Mouse (Mus musculus) midbrain, embryonic 12.5 days (tissue): ENCODE results near the gene 4933407L21Rik. TPM values are rescaled to one million over a fixed set of nuclear protein-coding genes. Genes with fewer than 3 reads are reported as not detected.
A peak's percentile ranks its signal among the peaks of the same experiment; 100 is the strongest.

Experiments used
- ATAC-seq: fragments of 200-750 bp; cut with Nextera tagmentation; 2 replicates; pipeline ENCODE4 v1.8.0; 2017; ENCODE audit warnings: low read depth, moderate TSS enrichment, moderate library complexity; ENCODE audit not compliant: low FRiP score
- H3K27ac ChIP-seq: fragments of 300-500 bp; sonication (generic); replicated peaks from 2 replicates; pipeline ENCODE4 v1.5.1; 2016; ENCODE audit warnings: mild to moderate bottlenecking
- H3K27me3 ChIP-seq: fragments of 300-500 bp; sonication (generic); 2 replicates; pipeline ENCODE4 v1.6.1; 2016; ENCODE audit warnings: mild to moderate bottlenecking
- H3K36me3 ChIP-seq: fragments of 300-500 bp; sonication (generic); 2 replicates; pipeline ENCODE4 v1.6.1; 2016
- H3K4me1 ChIP-seq: fragments of 300-500 bp; sonication (generic); 2 replicates; pipeline ENCODE4 v1.6.1; 2016
- H3K4me2 ChIP-seq: fragments of 300-500 bp; sonication (generic); replicated peaks from 2 replicates; pipeline ENCODE4 v1.6.1; 2016; ENCODE audit warnings: mild to moderate bottlenecking, moderate library complexity
- H3K4me3 ChIP-seq: fragments of 300-500 bp; sonication (generic); 2 replicates; pipeline ENCODE4 v1.5.1; 2016; ENCODE audit warnings: mild to moderate bottlenecking
- H3K9ac ChIP-seq: fragments of 300-500 bp; sonication (generic); replicated peaks from 2 replicates; pipeline ENCODE4 v1.6.1; 2016; ENCODE audit warnings: mild to moderate bottlenecking, moderate library complexity
- H3K9me3 ChIP-seq: fragments of 300-500 bp; sonication (generic); 2 replicates; pipeline ENCODE4 v1.6.1; 2016; ENCODE audit warnings: mild to moderate bottlenecking
- WGBS: fragments of 180-500 bp; shearing (Covaris S2); methylation state at CpG from one replicate; pipeline ENCODE4 v1.1.7; 2016; 5-methylcytosine and 5-hydroxymethylcytosine counted together
- polyA plus RNA-seq: library from polyadenylated mRNA; unstranded; fragments of >200 nt; fragmentation: Nextera tagmentation; extraction: Ambion mirVana; gene quantifications from 2 replicates; pipeline ENCODE4 v1.2.1, GENCODE M21; 2016

Gene 4933407L21Rik
- polyA plus RNA-seq, 1 experiment from 2014 or later = 3.0 TPM

GRCm38 (mm10) chr1:85937323-85937722, 9.0 kb downstream of the 4933407L21Rik start:
- no peak for ATAC-seq
- Histone ChIP-seq H3K4me3 (no peak overlapping the region), H3K4me1 (peaks cover 22% of the 10 kb centered on the region), H3K27me3 (0 out of 2 replicates have a peak, but pooled peaks cover 4% of the 10 kb centered on the region), H3K9ac (no peak overlapping the region), H3K36me3 (no peaks in the 10 kb centered on the region), H3K27ac (no peak overlapping the region), H3K4me2 (no peak overlapping the region), H3K9me3 (no peaks in the 10 kb centered on the region)
- 78% methylated on average over 1 of the region's 1 CpGs for WGBS

- H3K36me3 ChIP-seq = no peaks in the 10 kb centered on the region
- WGBS = 86% methylated on average over 8 of the region's 8 CpGs
- ATAC-seq = no peak
Measured at GRCm38 (mm10) chr1:85942318-85942717, 14.0 kb downstream of the 4933407L21Rik start.

GRCm38 (mm10) chr1:85949085-85949684, 20.9 kb downstream of the 4933407L21Rik start:
- Histone ChIP-seq H3K4me3 (no peak overlapping the region), H3K9me3 (0 out of 2 replicates have a peak, but pooled peaks cover 6% of the 10 kb centered on the region), H3K9ac (no peak overlapping the region), H3K27me3 (no peaks in the 10 kb centered on the region), H3K4me2 (no peak overlapping the region), H3K36me3 (no peaks in the 10 kb centered on the region), H3K4me1 (no peaks in the 10 kb centered on the region), H3K27ac (no peak overlapping the region)
- no peak for ATAC-seq
- WGBS = 89% methylated on average over 2 of the region's 2 CpGs

More at GRCm38 (mm10) chr1:85942318-85942717, 14.0 kb downstream of the 4933407L21Rik start:
- Histone ChIP-seq H3K4me1 (no peaks in the 10 kb centered on the region), H3K9me3 (0 out of 2 replicates have a peak, but pooled peaks cover 6% of the 10 kb centered on the region), H3K27ac (no peak overlapping the region), H3K27me3 (no peaks in the 10 kb centered on the region), H3K4me3 (no peak overlapping the region), H3K4me2 (no peak overlapping the region), H3K9ac (no peak overlapping the region)

- no peaks in the 10 kb centered on the region for H3K27me3 ChIP-seq
- no peak overlapping the region for H3K4me3 ChIP-seq
- H3K4me2 ChIP-seq = no peak overlapping the region
- no peaks in the 10 kb centered on the region; the same call in 1 of the 2 replicates for H3K4me1 ChIP-seq
- ATAC-seq = no peak
- WGBS = 89% methylated on average over 3 of the region's 3 CpGs
- H3K36me3 ChIP-seq = no peaks in the 10 kb centered on the region
- H3K27ac ChIP-seq = no peak overlapping the region
- no peak overlapping the region for H3K9ac ChIP-seq
- H3K9me3 ChIP-seq = no peaks in the 10 kb centered on the region
Measured at GRCm38 (mm10) chr1:85955150-85955549, 26.9 kb downstream of the 4933407L21Rik start.

GRCm38 (mm10) chr1:85957290-85957689, 29.0 kb downstream of the 4933407L21Rik start:
- WGBS = 84% methylated on average over 5 of the region's 5 CpGs

GRCm38 (mm10) chr1:85957942-85958619, 29.8 kb downstream of the 4933407L21Rik start:
- no peaks in the 10 kb centered on the region for H3K27me3 ChIP-seq
- H3K27ac ChIP-seq = no peak overlapping the region
- H3K9ac ChIP-seq = no peak overlapping the region
- no peaks in the 10 kb centered on the region for H3K36me3 ChIP-seq
- H3K4me3 ChIP-seq = no peak overlapping the region
- ATAC-seq = no peak
- H3K4me1 ChIP-seq = no peaks in the 10 kb centered on the region; the same call in 1 of the 2 replicates
- WGBS = 52% methylated on average over 9 of the region's 9 CpGs
- H3K4me2 ChIP-seq = no peak overlapping the region
- no peaks in the 10 kb centered on the region for H3K9me3 ChIP-seq

More at GRCm38 (mm10) chr1:85957290-85957689, 29.0 kb downstream of the 4933407L21Rik start:
- no peaks in the 10 kb centered on the region for H3K36me3 ChIP-seq
- no peak for ATAC-seq
- no peaks in the 10 kb centered on the region for H3K9me3 ChIP-seq
- H3K4me3 ChIP-seq = no peak overlapping the region
- H3K27me3 ChIP-seq = no peaks in the 10 kb centered on the region
- H3K27ac ChIP-seq = no peak overlapping the region
- no peaks in the 10 kb centered on the region; the same call in 1 of the 2 replicates for H3K4me1 ChIP-seq
- no peak overlapping the region for H3K9ac ChIP-seq
- H3K4me2 ChIP-seq = no peak overlapping the region

- H3K9me3 ChIP-seq = no peaks in the 10 kb centered on the region
- no peak for ATAC-seq
- H3K27me3 ChIP-seq = no peaks in the 10 kb centered on the region
- WGBS = 70% methylated on average over 6 of the region's 6 CpGs
- H3K4me3 ChIP-seq = no peak overlapping the region
- H3K27ac ChIP-seq = no peak overlapping the region
- no peak overlapping the region for H3K4me2 ChIP-seq
- H3K9ac ChIP-seq = no peak overlapping the region
- no peaks in the 10 kb centered on the region; the same call in 1 of the 2 replicates for H3K4me1 ChIP-seq
- H3K36me3 ChIP-seq = no peaks in the 10 kb centered on the region
Measured at GRCm38 (mm10) chr1:85959129-85959888, 31.0 kb downstream of the 4933407L21Rik start.

- Histone ChIP-seq H3K27me3 (no peaks in the 10 kb centered on the region), H3K4me1 (no peaks in the 10 kb centered on the region; the same call in 1 of the 2 replicates), H3K36me3 (no peaks in the 10 kb centered on the region), H3K4me2 (no peak overlapping the region), H3K4me3 (no peak overlapping the region), H3K9me3 (no peaks in the 10 kb centered on the region), H3K27ac (no peak overlapping the region), H3K9ac (no peak overlapping the region)
- WGBS = 75% methylated on average over 2 of the region's 2 CpGs
- no peak for ATAC-seq
Measured at GRCm38 (mm10) chr1:85959889-85960276, 31.6 kb downstream of the 4933407L21Rik start.

- no peak for ATAC-seq
- WGBS = 94% methylated on average over 5 of the region's 5 CpGs
Measured at GRCm38 (mm10) chr1:85960873-85961272, 32.6 kb downstream of the 4933407L21Rik start, which contains the start of gene Gpr55. Gene Gpr55 (minus strand): TSS chr1:85961007.

GRCm38 (mm10) chr1:85962081-85962480, 33.8 kb downstream of the 4933407L21Rik start:
- H3K9ac ChIP-seq = no peak overlapping the region
- no peaks in the 10 kb centered on the region for H3K27me3 ChIP-seq
- H3K36me3 ChIP-seq = no peaks in the 10 kb centered on the region
- H3K4me1 ChIP-seq = no peaks in the 10 kb centered on the region; the same call in 1 of the 2 replicates
- no peak for ATAC-seq
- H3K9me3 ChIP-seq = no peaks in the 10 kb centered on the region
- no peak overlapping the region for H3K4me2 ChIP-seq
- no peak overlapping the region for H3K4me3 ChIP-seq
- WGBS = 84% methylated on average over 3 of the region's 3 CpGs
- H3K27ac ChIP-seq = no peak overlapping the region

More at GRCm38 (mm10) chr1:85960873-85961272, 32.6 kb downstream of the 4933407L21Rik start, which contains the start of gene Gpr55:
- Histone ChIP-seq H3K4me1 (no peaks in the 10 kb centered on the region; the same call in 1 of the 2 replicates), H3K27ac (no peak within 1 kb of the TSS), H3K4me3 (no peak within 1 kb of the TSS), H3K9ac (no peak within 1 kb of the TSS), H3K36me3 (no peaks in the 10 kb centered on the region), H3K27me3 (no peaks in the 10 kb centered on the region), H3K9me3 (no peaks in the 10 kb centered on the region), H3K4me2 (no peak within 1 kb of the TSS)

- 82% methylated on average over 3 of the region's 3 CpGs for WGBS
- ATAC-seq = 0 out of 2 replicates have a peak, but pooled peaks have one; percentile 16
Measured at GRCm38 (mm10) chr1:85965856-85966255, 37.6 kb downstream of the 4933407L21Rik start.

More at GRCm38 (mm10) chr1:85965856-85966255, 37.6 kb downstream of the 4933407L21Rik start:
- H3K9ac ChIP-seq = no peak overlapping the region
- H3K36me3 ChIP-seq = no peaks in the 10 kb centered on the region
- no peak overlapping the region for H3K4me2 ChIP-seq
- no peaks in the 10 kb centered on the region for H3K27me3 ChIP-seq
- no peaks in the 10 kb centered on the region for H3K9me3 ChIP-seq
- no peak overlapping the region for H3K4me3 ChIP-seq
- H3K27ac ChIP-seq = no peak overlapping the region
- H3K4me1 ChIP-seq = no peaks in the 10 kb centered on the region
